In genomic region chr13:117724083-117724482, GRCm38 (mm10) we compare ENCODE assay signal across 22 mouse cellular contexts.
DNase-seq lines count a peak whose midpoint lies in the region; ATAC-seq and TF ChIP-seq lines count a peak whose summit lies in the region.
"Had no signal": no experiment of that assay in that cellular context is flagged by ENCODE, and none has a peak within 500 bp of the region (broad histone marks: within the 10 kb centered on the region; RNA-seq: fewer than 3 reads in every experiment).

No protein-coding gene starts in this region.

- DNase-seq in lung, embryonic 14.5 days: peak; percentile 74
- DNase-seq in lung, adult 2 months: no peak
- DNase-seq in lung, postnatal 36 days: no peak
- peak; percentile 13 for DNase-seq in lung, postnatal 10 days
- DNase-seq in lung, adult 18-20 months: no peak
- DNase-seq: adrenal gland, adult 2 months; adrenal gland, postnatal 10 days; adrenal gland, postnatal 25 days; cerebellum, adult 18-20 months; cerebellum, adult 8-10 months; cerebellum, adult 9-11 months; cerebellum, postnatal 14 days; cerebellum, postnatal 36 days; embryo, embryonic 11 days had no signal

- H3K27me3 ChIP-seq in lung, embryonic 14.5 days (ENCODE audit: insufficient read depth, low read length): no peaks in the 10 kb centered on the region
- no peaks in the 10 kb centered on the region for H3K27me3 ChIP-seq in lung, embryonic 16.5 days (ENCODE audit: control insufficient read depth, insufficient read depth, low read depth, low read length)
- H3K27me3 ChIP-seq: embryonic facial prominence, embryonic 13.5 days; embryonic facial prominence, embryonic 15.5 days; forebrain, embryonic 12.5 days had no signal

- no peak overlapping the region for H3K4me2 ChIP-seq in lung, embryonic 14.5 days
- no peak overlapping the region for H3K4me2 ChIP-seq in lung, embryonic 16.5 days (ENCODE audit: low read depth, low read length)
- H3K4me2 ChIP-seq: embryonic facial prominence, embryonic 13.5 days; embryonic facial prominence, embryonic 15.5 days; forebrain, embryonic 12.5 days had no signal

- H3K9me3 ChIP-seq in lung, embryonic 14.5 days (ENCODE audit: low read depth, low read length): no peaks in the 10 kb centered on the region
- H3K9me3 ChIP-seq in lung, embryonic 16.5 days (ENCODE audit: control insufficient read depth, low read length): no peaks in the 10 kb centered on the region
- H3K9me3 ChIP-seq: embryonic facial prominence, embryonic 13.5 days; embryonic facial prominence, embryonic 15.5 days; forebrain, embryonic 10.5 days; forebrain, embryonic 12.5 days had no signal

- H3K4me1 ChIP-seq in lung, embryonic 14.5 days (ENCODE audit: insufficient read depth): no peaks in the 10 kb centered on the region
- H3K4me1 ChIP-seq in lung, adult 2 months (ENCODE audit: control insufficient read depth, insufficient read depth, low read length): no peaks in the 10 kb centered on the region
- H3K4me1 ChIP-seq in lung, embryonic 16.5 days (replicated peaks; ENCODE audit: control insufficient read depth, insufficient read depth, low read length): no peaks in the 10 kb centered on the region
- H3K4me1 ChIP-seq: embryonic facial prominence, embryonic 13.5 days; embryonic facial prominence, embryonic 15.5 days; forebrain, embryonic 10.5 days; forebrain, embryonic 12.5 days had no signal

- H3K9ac ChIP-seq in lung, embryonic 14.5 days: no peak overlapping the region
- no peak overlapping the region for H3K9ac ChIP-seq in lung, embryonic 16.5 days (ENCODE audit: low read length)
- H3K9ac ChIP-seq: embryonic facial prominence, embryonic 13.5 days; embryonic facial prominence, embryonic 15.5 days; forebrain, embryonic 12.5 days had no signal

- TF ChIP-seq POLR2A in lung, adult 2 months (IDR thresholded peaks at IDR 0.05; ENCODE audit: borderline replicate concordance, extremely low read depth, low read depth, low read length): no peak

- ATAC-seq in lung, embryonic 14.5 days (ENCODE audit: insufficient read depth): peak; percentile 63
- ATAC-seq in lung, embryonic 16.5 days (ENCODE audit: low read depth): peak; percentile 89
- ATAC-seq: forebrain, embryonic 14.5 days; forebrain, embryonic 16.5 days had no signal

- TF ChIP-seq CTCF in lung, embryonic 14.5 days (IDR thresholded peaks at IDR 0.05; ENCODE audit: low read depth): no peak
- no peak for TF ChIP-seq CTCF in lung, adult 2 months (IDR thresholded peaks at IDR 0.05; ENCODE audit: insufficient read depth, low read length)

- WGBS in lung, embryonic 14.5 days: 54% methylated on average over 3 of the region's 3 CpGs
- 56% methylated on average over 3 of the region's 3 CpGs for WGBS in lung, adult 2 months
- WGBS in lung, embryonic 16.5 days: 45% methylated on average over 3 of the region's 3 CpGs

- H3K27ac ChIP-seq in lung, embryonic 14.5 days (ENCODE audit: low read depth): no peak overlapping the region
- H3K27ac ChIP-seq in lung, embryonic 16.5 days (ENCODE audit: low read length): 0 out of 2 replicates have a peak overlapping the region, but pooled peaks have one; percentile 52
- H3K27ac ChIP-seq: embryonic facial prominence, embryonic 13.5 days; embryonic facial prominence, embryonic 15.5 days; forebrain, embryonic 10.5 days; forebrain, embryonic 12.5 days had no signal

- H3K36me3 ChIP-seq in lung, embryonic 14.5 days (ENCODE audit: insufficient read depth): no peaks in the 10 kb centered on the region
- no peaks in the 10 kb centered on the region for H3K36me3 ChIP-seq in lung, embryonic 16.5 days (ENCODE audit: control insufficient read depth, insufficient read depth, low read length)
- H3K36me3 ChIP-seq: embryonic facial prominence, embryonic 13.5 days; embryonic facial prominence, embryonic 15.5 days; forebrain, embryonic 10.5 days; forebrain, embryonic 12.5 days had no signal

- H3K4me3 ChIP-seq in lung, embryonic 14.5 days (ENCODE audit: low read depth, low read length): no peak overlapping the region
- H3K4me3 ChIP-seq in lung, adult 2 months (replicated peaks; ENCODE audit: extremely low read depth, low read depth, low read length): no peak overlapping the region
- no peak overlapping the region for H3K4me3 ChIP-seq in lung, embryonic 16.5 days (ENCODE audit: low read length)
- H3K4me3 ChIP-seq: embryonic facial prominence, embryonic 13.5 days; embryonic facial prominence, embryonic 15.5 days; erythroblast, embryonic 14.5 days; forebrain, embryonic 10.5 days; forebrain, embryonic 12.5 days had no signal

Comparison
In these comparisons a context has a peak if more than half of its experiments do, and no peak if none do; other contexts are left out.
1. DNase-seq: peak in lung, embryonic 14.5 days (single experiment) and lung, postnatal 10 days (single experiment); none in lung, adult 2 months (single experiment), lung, postnatal 36 days (single experiment) and lung, adult 18-20 months (0 of 2).